Mouse (Mus musculus) cerebellum, postnatal 4 days (tissue): ENCODE measurements around the gene Mfsd2b.
"Not testable (repeated sequence)": the region's sequence is repeated elsewhere in the genome, so short reads cannot be mapped to it uniquely, and the experiment has no call there.

ENCODE experiments used
- DNase-seq, 2 experiments: peaks; one replicate each; pipeline ENCODE4 v3.0.0; 2022; ENCODE audit warnings: low spot score in 2 of 2, mixed read lengths in 1 of 2

Mfsd2b gene

GRCm38 (mm10) chr12:4874161-4874927 is at the start of gene Mfsd2b:
TSS of gene Mfsd2b (minus strand) at chr12:4874359.
- peak; percentile 41 to 48 for DNase-seq

DNA sequence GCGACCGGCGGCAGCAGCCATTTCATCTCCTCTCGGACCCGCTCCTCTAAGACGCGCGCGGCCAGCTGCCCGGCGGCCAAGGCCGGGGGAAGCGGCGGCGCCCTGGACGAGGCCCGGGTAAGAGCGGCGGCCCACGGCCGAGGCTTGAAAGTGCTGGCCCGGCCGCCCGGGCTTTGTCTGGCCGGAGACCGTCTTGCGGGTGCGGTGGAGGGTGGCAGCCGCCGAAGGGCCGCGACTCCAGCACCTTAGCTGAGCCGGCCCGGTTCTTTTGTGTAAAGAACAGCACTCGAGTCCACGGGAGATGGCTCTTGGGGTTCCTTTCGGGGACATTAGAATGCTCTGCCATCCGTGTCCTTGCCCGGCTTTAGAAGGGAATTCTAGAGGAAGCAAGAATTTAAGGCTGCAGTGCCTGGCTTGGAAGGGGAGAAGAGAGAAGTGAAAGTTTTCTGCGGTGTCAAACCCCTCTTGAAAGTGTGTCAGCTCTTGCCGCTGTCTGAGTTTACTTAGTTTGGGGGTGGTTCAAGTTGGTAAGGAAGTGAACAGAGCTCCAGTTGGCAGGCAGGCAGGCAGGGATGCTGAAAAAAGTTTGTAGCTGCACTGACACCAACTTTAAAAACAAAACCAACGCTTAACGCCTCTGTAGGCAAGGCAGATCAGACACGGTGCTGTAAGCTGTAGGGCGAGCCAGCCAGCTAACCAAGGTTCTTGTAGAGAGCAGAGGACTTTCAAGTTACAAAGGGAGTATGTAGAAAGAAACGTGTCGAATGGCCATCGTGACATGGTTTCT is 43.8 kb upstream of the Mfsd2b start:
- peak; percentile 27 to 56 for DNase-seq

DNA sequence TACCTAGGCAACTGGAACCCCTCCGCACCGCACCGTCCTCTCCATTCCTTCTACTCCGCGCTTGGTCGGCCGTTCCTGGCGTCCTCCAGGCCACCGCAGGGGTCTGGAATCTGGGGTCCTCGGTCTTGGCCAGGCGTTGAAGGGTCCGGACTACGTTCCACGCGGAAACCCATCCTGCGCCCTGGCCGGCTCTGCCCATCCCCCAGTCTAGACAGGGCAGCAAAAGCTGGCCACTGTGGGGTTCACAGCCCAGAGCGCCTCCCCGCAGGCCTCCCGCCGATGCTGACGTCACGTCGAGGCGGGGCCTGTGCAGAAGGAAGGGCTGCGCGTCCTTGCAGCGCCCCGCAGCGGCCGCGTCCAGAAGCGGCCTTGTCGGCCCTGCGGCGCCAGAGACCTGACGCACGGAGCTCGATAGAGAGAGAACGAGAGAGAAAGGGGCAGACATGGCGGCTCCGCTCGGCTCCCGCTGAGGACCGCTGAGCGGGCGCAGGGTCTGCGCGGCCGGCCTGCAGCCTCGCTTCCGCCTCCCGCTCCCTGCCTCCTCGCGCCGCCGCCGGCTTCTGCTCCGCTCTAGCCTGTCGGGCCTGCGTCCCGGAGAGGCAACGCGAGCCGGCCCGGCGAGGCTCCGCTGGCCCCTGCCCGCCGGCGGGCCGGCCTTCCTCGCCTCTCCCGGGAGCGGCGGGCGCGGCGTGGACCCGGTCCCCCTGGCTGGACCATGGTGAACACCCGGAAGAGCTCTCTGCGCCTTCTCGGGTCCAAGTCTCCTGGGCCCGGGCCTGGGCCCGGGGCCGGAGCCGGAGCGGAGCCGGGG is 43.0 kb upstream of the Mfsd2b start, which contains the start of gene Atad2b:
Atad2b (plus strand) TSS at position 360 of the 811 bp plus-strand sequence.
- DNase-seq = peak; percentile 94 to 98

DNA sequence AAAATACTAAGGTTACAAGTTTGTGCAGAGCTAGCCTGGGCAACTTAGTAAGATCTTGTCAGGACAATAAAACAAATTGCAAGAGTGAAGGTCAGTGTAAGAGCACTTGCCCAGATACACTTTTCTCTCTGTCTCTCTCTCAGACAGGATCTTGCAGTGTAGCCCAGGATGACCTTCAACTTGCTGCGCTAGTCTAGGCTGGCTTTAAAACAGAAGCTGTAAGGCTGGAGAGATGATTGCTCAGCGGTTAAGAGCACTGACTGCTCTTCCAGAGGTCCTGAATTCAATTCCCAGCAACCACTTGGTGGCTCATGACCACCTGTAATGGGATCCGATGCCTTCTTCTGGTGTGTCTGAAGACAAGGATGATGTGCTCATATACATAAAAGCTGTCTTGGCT is 40.8 kb upstream of the Mfsd2b start:
- no peak for DNase-seq

DNA sequence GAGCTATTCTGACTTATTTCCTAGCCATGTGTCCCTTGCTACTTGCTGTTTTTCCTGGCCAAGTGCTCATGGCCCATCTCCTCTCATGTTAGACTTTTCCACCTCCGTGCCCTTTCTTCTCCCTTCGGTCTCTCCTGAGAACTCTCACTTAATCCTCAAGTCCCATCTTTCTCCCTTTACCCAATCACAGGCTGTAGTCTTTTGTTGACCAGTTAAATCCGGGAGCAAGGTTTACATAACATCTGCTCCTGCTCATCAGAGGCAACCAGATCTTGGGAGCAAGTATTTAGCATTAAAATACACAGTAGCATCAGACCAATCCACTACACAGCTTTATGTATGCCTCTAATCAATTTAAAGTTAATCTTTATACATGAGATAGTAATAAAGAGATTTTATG is 40.3 kb upstream of the Mfsd2b start:
- DNase-seq = no peak

- DNase-seq = no peak
Measured at GRCm38 (mm10) chr12:4911716-4912115, 37.6 kb upstream of the Mfsd2b start.

DNA sequence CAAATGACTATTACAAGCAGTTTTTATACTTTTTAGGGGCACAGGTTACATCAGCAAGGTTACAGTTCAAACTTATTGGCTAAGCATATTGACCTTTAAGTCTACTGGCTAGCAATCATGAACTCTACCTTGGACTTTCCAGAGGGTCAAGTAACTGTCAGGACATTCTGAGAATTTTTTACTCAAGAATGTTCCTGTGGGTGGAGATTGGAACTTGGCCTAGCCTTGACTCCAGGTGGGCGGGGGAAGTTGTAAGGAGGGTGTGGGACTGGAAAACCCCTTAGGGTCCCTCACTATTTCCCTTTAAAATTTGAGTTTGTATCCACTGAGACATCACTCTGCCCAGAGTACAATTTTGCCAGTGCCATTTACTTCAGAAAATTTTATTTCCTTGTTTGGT is 36.3 kb upstream of the Mfsd2b start:
- not testable (repeated sequence) for DNase-seq

GRCm38 (mm10) chr12:4908391-4908790 is 34.2 kb upstream of the Mfsd2b start:
- no peak for DNase-seq

DNA sequence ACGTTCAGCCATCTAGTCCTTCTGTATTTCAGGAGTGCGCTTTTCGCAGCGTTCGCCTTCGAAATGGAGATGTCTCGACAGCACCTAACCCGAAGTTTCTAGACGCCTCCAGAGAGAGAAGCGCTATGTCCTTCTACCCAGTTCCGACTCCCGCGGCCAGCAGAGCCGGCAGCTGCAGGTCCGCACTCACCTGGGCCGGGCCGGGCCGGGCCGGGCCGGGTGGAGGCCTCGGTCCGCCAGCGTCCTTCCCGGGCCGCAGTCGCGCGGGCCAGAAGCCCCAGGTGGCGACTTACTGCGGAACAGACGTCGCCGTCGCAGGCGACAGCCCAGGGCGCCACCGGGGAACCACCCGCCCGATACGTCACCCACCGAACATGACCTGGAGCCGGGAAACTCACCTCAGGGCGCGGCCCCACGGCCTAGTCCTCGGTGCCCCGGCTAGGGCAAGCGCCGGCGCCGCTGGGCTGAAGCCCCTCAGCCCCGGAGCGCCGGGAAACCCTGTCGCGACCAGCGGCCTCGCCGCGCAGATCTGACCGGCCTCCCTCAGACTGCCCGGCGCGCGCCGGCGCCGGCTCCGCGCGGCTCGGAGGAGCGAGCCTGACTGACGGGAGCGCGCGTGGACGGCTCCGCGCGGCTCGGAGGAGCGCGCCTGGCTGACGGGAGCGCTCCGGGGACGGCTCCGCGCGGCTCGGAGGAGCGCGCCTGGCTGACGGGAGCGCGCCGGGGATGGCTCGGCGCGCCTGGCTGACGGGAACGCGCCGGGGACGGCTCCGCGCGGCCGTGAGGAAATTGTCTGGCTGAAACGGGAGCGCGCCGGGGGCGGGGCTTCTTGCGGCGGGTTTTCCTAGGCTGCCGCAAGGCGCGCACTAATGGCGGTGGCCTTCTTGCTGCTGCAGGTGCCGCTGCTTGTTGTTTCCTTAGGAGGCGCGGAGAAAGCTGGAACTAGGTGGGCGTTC is 33.1 kb upstream of the Mfsd2b start, which contains the start of gene Ubxn2a:
Ubxn2a (minus strand) TSS at position 755 of the 956 bp plus-strand sequence.
- peak; percentile 88 to 98 for DNase-seq

DNA sequence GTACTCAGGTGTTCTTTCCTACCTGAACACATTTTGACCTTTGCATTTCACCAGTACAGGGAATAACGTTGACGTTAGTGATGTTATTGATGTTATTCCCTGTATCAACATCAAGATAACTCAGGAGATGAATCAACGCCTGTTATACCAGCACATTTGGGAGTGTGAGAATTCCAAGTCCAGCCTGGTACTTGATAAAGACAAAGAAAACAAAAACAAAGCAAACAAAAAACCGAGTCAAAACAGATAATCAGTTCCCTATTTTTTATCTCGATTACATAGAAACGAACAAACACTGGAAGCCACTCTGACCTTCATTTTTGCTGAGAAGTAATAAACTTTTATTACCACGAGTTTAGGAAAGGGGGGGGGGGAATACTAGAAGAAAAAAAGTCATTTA is 32.3 kb upstream of the Mfsd2b start:
- DNase-seq = no peak

- peak in 1 of 2 experiments; percentile 5 for DNase-seq
Measured at GRCm38 (mm10) chr12:4905946-4906345, 31.8 kb upstream of the Mfsd2b start.

- DNase-seq = no peak
Measured at GRCm38 (mm10) chr12:4898024-4898423, 23.9 kb upstream of the Mfsd2b start.

GRCm38 (mm10) chr12:4889891-4890290 is 15.7 kb upstream of the Mfsd2b start:
- DNase-seq = no peak

GRCm38 (mm10) chr12:4889251-4889650 is 15.1 kb upstream of the Mfsd2b start:
- no peak for DNase-seq

- no peak for DNase-seq
Measured at GRCm38 (mm10) chr12:4888739-4889138, 14.6 kb upstream of the Mfsd2b start.

GRCm38 (mm10) chr12:4886581-4886980 is 12.4 kb upstream of the Mfsd2b start:
- not testable (repeated sequence) for DNase-seq

- no peak for DNase-seq
Measured at GRCm38 (mm10) chr12:4885062-4885461, 10.9 kb upstream of the Mfsd2b start.

GRCm38 (mm10) chr12:4882086-4882485 is 7.9 kb upstream of the Mfsd2b start:
- DNase-seq = no peak

DNA sequence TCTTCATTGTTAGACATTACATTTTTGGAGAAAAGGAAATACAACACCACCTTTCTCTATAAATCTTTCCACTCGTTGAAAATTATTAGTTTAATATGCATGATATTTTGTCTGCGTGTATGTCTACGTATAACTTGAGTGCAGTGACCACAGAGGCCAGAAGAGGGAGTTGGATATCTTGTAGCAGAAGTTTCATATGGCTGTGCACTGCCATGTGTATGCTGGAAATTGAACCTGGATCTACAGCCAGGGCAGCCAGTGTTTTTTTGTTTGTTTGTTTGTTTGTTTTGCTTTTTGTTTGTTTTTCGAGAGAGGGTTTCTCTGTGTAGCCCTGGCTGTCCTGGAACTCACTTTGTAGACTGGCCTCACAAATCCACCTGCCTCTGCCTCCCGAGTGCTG is 4.9 kb upstream of the Mfsd2b start:
- DNase-seq = no peak

- no peak for DNase-seq
Measured at GRCm38 (mm10) chr12:4878296-4878783, 4.2 kb upstream of the Mfsd2b start.

GRCm38 (mm10) chr12:4875623-4876022 is 1.5 kb upstream of the Mfsd2b start:
- no peak for DNase-seq
